Mouse (Mus musculus) intestine, embryonic 15.5 days (tissue): Measurements from ENCODE around the gene Crct1. TPM values are rescaled to one million over a fixed set of nuclear protein-coding genes. Genes with fewer than 3 reads are reported as not detected.

Source experiments
- ATAC-seq: fragments of 200-750 bp; cut with Nextera tagmentation; 2 replicates; pipeline ENCODE4 v1.8.0; 2017; ENCODE audit warnings: moderate TSS enrichment, moderate library complexity
- H3K27ac ChIP-seq: fragments of 300-500 bp; sonication (generic); 2 replicates; pipeline ENCODE4 v1.5.1; 2015; ENCODE audit warnings: mild to moderate bottlenecking, inconsistent platforms
- H3K27me3 ChIP-seq: fragments of 300-500 bp; sonication (generic); replicated peaks from 2 replicates; pipeline ENCODE4 v1.6.1; 2015; ENCODE audit warnings: inconsistent platforms
- H3K36me3 ChIP-seq: fragments of 300-500 bp; sonication (generic); 2 replicates; pipeline ENCODE4 v1.6.1; 2015; ENCODE audit warnings: inconsistent platforms
- H3K4me1 ChIP-seq: fragments of 300-500 bp; sonication (generic); replicated peaks from 2 replicates; pipeline ENCODE4 v1.6.1; 2015; ENCODE audit warnings: inconsistent platforms
- H3K4me2 ChIP-seq: fragments of 300-500 bp; sonication (generic); replicated peaks from 2 replicates; pipeline ENCODE4 v1.6.1; 2015; ENCODE audit warnings: mild to moderate bottlenecking, inconsistent platforms
- H3K4me3 ChIP-seq: fragments of 300-500 bp; sonication (generic); replicated peaks from 2 replicates; pipeline ENCODE4 v1.5.1; 2015; ENCODE audit warnings: inconsistent platforms
- H3K9ac ChIP-seq: fragments of 300-500 bp; sonication (generic); 2 replicates; pipeline ENCODE4 v1.6.1; 2015; ENCODE audit warnings: inconsistent platforms
- H3K9me3 ChIP-seq: fragments of 300-500 bp; sonication (generic); 2 replicates; pipeline ENCODE4 v1.6.1; 2016; ENCODE audit warnings: inconsistent platforms
- WGBS: fragments of 180-500 bp; shearing (Covaris S2); methylation state at CpG from one replicate; pipeline ENCODE4 v1.1.7; 2015; 5-methylcytosine and 5-hydroxymethylcytosine counted together
- polyA plus RNA-seq: library from polyadenylated mRNA; unstranded; fragments of >200 nt; fragmentation: Nextera tagmentation; extraction: Ambion mirVana; gene quantifications from 2 replicates; pipeline ENCODE4 v1.2.1, GENCODE M21; 2015

Crct1 gene
- polyA plus RNA-seq = not detected in 2 replicates

GRCm38 (mm10) chr3:93015460-93016104 lies at the start of gene Crct1:
Gene Crct1 (minus strand): TSS chr3:93015687.
- Histone ChIP-seq H3K4me3 (peak within 1 kb of the TSS; percentile 49), H3K9ac (peak within 1 kb of the TSS; percentile 39), H3K27ac (no peak within 1 kb of the TSS), H3K36me3 (no peaks in the 10 kb centered on the region), H3K4me1 (0 out of 2 replicates have a peak, but pooled peaks cover 2% of the 10 kb centered on the region), H3K9me3 (no peaks in the 10 kb centered on the region), H3K4me2 (peak within 1 kb of the TSS; percentile 91), H3K27me3 (no peaks in the 10 kb centered on the region)
- no peak; the same call in 1 of the 2 replicates for ATAC-seq
- 34% methylated on average over 4 of the region's 4 CpGs for WGBS

- no peak overlapping the region for H3K9ac ChIP-seq
- H3K27me3 ChIP-seq = no peaks in the 10 kb centered on the region
- H3K9me3 ChIP-seq = no peaks in the 10 kb centered on the region
- ATAC-seq = no peak
- no peak overlapping the region for H3K4me2 ChIP-seq
- no peak overlapping the region for H3K27ac ChIP-seq
- no peaks in the 10 kb centered on the region for H3K36me3 ChIP-seq
- whole genome bisulfite sequencing = 59% methylated on average over 10 of the region's 10 CpGs
- H3K4me3 ChIP-seq = no peak overlapping the region
- no peaks in the 10 kb centered on the region for H3K4me1 ChIP-seq
Measured at GRCm38 (mm10) chr3:93052826-93053474, 37.5 kb upstream of the Crct1 start.

- 78% methylated on average over 1 of the region's 1 CpGs for WGBS
- no peaks in the 10 kb centered on the region for H3K4me1 ChIP-seq
- H3K9ac ChIP-seq = no peak overlapping the region
- ATAC-seq = no peak
- no peak overlapping the region for H3K27ac ChIP-seq
- H3K27me3 ChIP-seq = no peaks in the 10 kb centered on the region
- H3K9me3 ChIP-seq = no peaks in the 10 kb centered on the region
- no peak overlapping the region for H3K4me2 ChIP-seq
- no peak overlapping the region for H3K4me3 ChIP-seq
- no peaks in the 10 kb centered on the region for H3K36me3 ChIP-seq
Measured at GRCm38 (mm10) chr3:93050182-93050581, 34.7 kb upstream of the Crct1 start.

- Histone ChIP-seq H3K36me3 (no peaks in the 10 kb centered on the region), H3K4me1 (no peaks in the 10 kb centered on the region), H3K9ac (no peak overlapping the region), H3K9me3 (no peaks in the 10 kb centered on the region), H3K4me2 (no peak overlapping the region), H3K4me3 (no peak overlapping the region), H3K27ac (no peak overlapping the region), H3K27me3 (no peaks in the 10 kb centered on the region)
- 53% methylated on average over 5 of the region's 5 CpGs for WGBS
- ATAC-seq = peak; percentile 67; the same call in 1 of the 2 replicates
Measured at GRCm38 (mm10) chr3:93031450-93031849, 16.0 kb upstream of the Crct1 start.

GRCm38 (mm10) chr3:93025486-93025885 lies 10.0 kb upstream of the Crct1 start:
- no peak overlapping the region for H3K4me2 ChIP-seq
- 59% methylated on average over 2 of the region's 2 CpGs for WGBS
- H3K27me3 ChIP-seq = no peaks in the 10 kb centered on the region
- no peaks in the 10 kb centered on the region for H3K36me3 ChIP-seq
- H3K4me1 ChIP-seq = no peaks in the 10 kb centered on the region
- H3K9me3 ChIP-seq = no peaks in the 10 kb centered on the region
- H3K9ac ChIP-seq = no peak overlapping the region
- no peak overlapping the region for H3K4me3 ChIP-seq
- no peak for ATAC-seq
- H3K27ac ChIP-seq = no peak overlapping the region

- Histone ChIP-seq H3K9me3 (no peaks in the 10 kb centered on the region), H3K27me3 (no peaks in the 10 kb centered on the region), H3K4me1 (no peaks in the 10 kb centered on the region), H3K9ac (no peak overlapping the region), H3K36me3 (no peaks in the 10 kb centered on the region), H3K4me2 (no peak overlapping the region), H3K4me3 (no peak overlapping the region), H3K27ac (no peak overlapping the region)
- no peak for ATAC-seq
- WGBS = 75% methylated on average over 3 of the region's 3 CpGs
Measured at GRCm38 (mm10) chr3:93023411-93024184, 8.1 kb upstream of the Crct1 start.

- no peak overlapping the region for H3K4me2 ChIP-seq
- no peak for ATAC-seq
- H3K27me3 ChIP-seq = no peaks in the 10 kb centered on the region
- no peaks in the 10 kb centered on the region for H3K4me1 ChIP-seq
- WGBS = 88% methylated on average over 1 of the region's 1 CpGs
- no peak overlapping the region for H3K9ac ChIP-seq
- no peaks in the 10 kb centered on the region for H3K9me3 ChIP-seq
- no peaks in the 10 kb centered on the region for H3K36me3 ChIP-seq
- no peak overlapping the region for H3K27ac ChIP-seq
- no peak overlapping the region for H3K4me3 ChIP-seq
Measured at GRCm38 (mm10) chr3:93021171-93021570, 5.7 kb upstream of the Crct1 start.

GRCm38 (mm10) chr3:93018960-93019359 lies 3.5 kb upstream of the Crct1 start, which contains the start of gene Lce1m:
Gene Lce1m (minus strand): TSS chr3:93019060.
- no peaks in the 10 kb centered on the region for H3K36me3 ChIP-seq
- H3K27ac ChIP-seq = no peak within 1 kb of the TSS
- no peaks in the 10 kb centered on the region for H3K9me3 ChIP-seq
- 89% methylated on average over 2 of the region's 2 CpGs for WGBS
- no peaks in the 10 kb centered on the region for H3K27me3 ChIP-seq
- no peak within 1 kb of the TSS for H3K9ac ChIP-seq
- no peak within 1 kb of the TSS for H3K4me2 ChIP-seq
- H3K4me1 ChIP-seq = 0 out of 2 replicates have a peak, but pooled peaks cover 2% of the 10 kb centered on the region
- ATAC-seq = no peak
- H3K4me3 ChIP-seq = no peak within 1 kb of the TSS

- H3K36me3 ChIP-seq = no peaks in the 10 kb centered on the region
- H3K4me3 ChIP-seq = peak overlapping the region; percentile 49
- H3K27ac ChIP-seq = no peak overlapping the region
- peak overlapping the region; percentile 91 for H3K4me2 ChIP-seq
- 27% methylated on average over 5 of the region's 5 CpGs for WGBS
- H3K4me1 ChIP-seq = 0 out of 2 replicates have a peak, but pooled peaks cover 2% of the 10 kb centered on the region
- no peaks in the 10 kb centered on the region for H3K27me3 ChIP-seq
- ATAC-seq = peak; percentile 67; the same call in 1 of the 2 replicates
- no peaks in the 10 kb centered on the region for H3K9me3 ChIP-seq
- peak overlapping the region; percentile 39; the same call in 1 of the 2 replicates for H3K9ac ChIP-seq
Measured at GRCm38 (mm10) chr3:93014871-93015270, 616 bp downstream of the Crct1 start.

GRCm38 (mm10) chr3:93014378-93014801 lies 1.1 kb downstream of the Crct1 start:
- Histone ChIP-seq H3K4me1 (0 out of 2 replicates have a peak, but pooled peaks cover 2% of the 10 kb centered on the region), H3K9ac (peak overlapping the region; percentile 39), H3K9me3 (no peaks in the 10 kb centered on the region), H3K36me3 (no peaks in the 10 kb centered on the region), H3K27ac (no peak overlapping the region), H3K4me3 (peak overlapping the region; percentile 49), H3K4me2 (peak overlapping the region; percentile 91), H3K27me3 (no peaks in the 10 kb centered on the region)
- ATAC-seq = peak; percentile 87
- WGBS = under 1% methylated on average over 24 of the region's 24 CpGs

- WGBS = 74% methylated on average over 4 of the region's 4 CpGs
- no peaks in the 10 kb centered on the region for H3K4me1 ChIP-seq
- no peaks in the 10 kb centered on the region for H3K9me3 ChIP-seq
- no peak overlapping the region for H3K4me2 ChIP-seq
- H3K36me3 ChIP-seq = no peaks in the 10 kb centered on the region
- ATAC-seq = no peak
- no peak overlapping the region for H3K4me3 ChIP-seq
- no peak overlapping the region for H3K9ac ChIP-seq
- no peak overlapping the region for H3K27ac ChIP-seq
- no peaks in the 10 kb centered on the region for H3K27me3 ChIP-seq
Measured at GRCm38 (mm10) chr3:93002843-93003242, 12.6 kb downstream of the Crct1 start.

GRCm38 (mm10) chr3:93000621-93001020 lies 14.9 kb downstream of the Crct1 start:
- no peak for ATAC-seq
- WGBS = 77% methylated on average over 3 of the region's 3 CpGs
- Histone ChIP-seq H3K27me3 (no peaks in the 10 kb centered on the region), H3K4me2 (no peak overlapping the region), H3K4me1 (no peaks in the 10 kb centered on the region), H3K4me3 (no peak overlapping the region), H3K9me3 (no peaks in the 10 kb centered on the region), H3K27ac (no peak overlapping the region), H3K36me3 (no peaks in the 10 kb centered on the region), H3K9ac (no peak overlapping the region)
